Mouse (Mus musculus) forebrain, embryonic 14.5 days (tissue): ENCODE measurements around the gene Eif1. TPM values are rescaled to one million over a fixed set of nuclear protein-coding genes. Genes with fewer than 3 reads are reported as not detected.
A peak's percentile ranks its signal among the peaks of the same experiment; 100 is the strongest.
"Not testable (repeated sequence)": the region's sequence is repeated elsewhere in the genome, so short reads cannot be mapped to it uniquely, and the experiment has no call there.

Experiments used
- ATAC-seq: fragments of 200-750 bp; cut with Nextera tagmentation; 2 replicates; pipeline ENCODE4 v1.8.0; 2017; ENCODE audit warnings: mild to moderate bottlenecking, moderate library complexity
- DNase-seq: peaks from one replicate; pipeline ENCODE4 v3.0.0-alpha.2; 2015; ENCODE audit warnings: low spot score
- H3K27ac ChIP-seq: fragments of 300-500 bp; sonication (generic); 2 replicates; pipeline ENCODE4 v1.5.1; 2014; ENCODE audit warnings: low read depth, mild to moderate bottlenecking, control low read depth, low read length, moderate library complexity
- H3K27me3 ChIP-seq: fragments of 300-500 bp; sonication (generic); replicated peaks from 2 replicates; pipeline ENCODE4 v1.6.1; 2014; ENCODE audit warnings: low read length, control low read depth, mixed read lengths; ENCODE audit not compliant: control insufficient read depth, insufficient read depth
- H3K36me3 ChIP-seq: fragments of 300-500 bp; sonication (generic); 2 replicates; pipeline ENCODE4 v1.6.1; 2014; ENCODE audit warnings: low read length, control low read depth; ENCODE audit not compliant: control insufficient read depth, insufficient read depth
- H3K4me1 ChIP-seq: fragments of 300-500 bp; sonication (generic); 2 replicates; pipeline ENCODE4 v1.6.1; 2014; ENCODE audit warnings: antibody characterized with exemption, low read length, control low read depth; ENCODE audit not compliant: control insufficient read depth, insufficient read depth
- H3K4me2 ChIP-seq: fragments of 300-500 bp; sonication (generic); 2 replicates; pipeline ENCODE4 v1.6.1; 2014; ENCODE audit warnings: mild to moderate bottlenecking, control low read depth, low read length
- H3K4me3 ChIP-seq: fragments of 300-500 bp; sonication (generic); 2 replicates; pipeline ENCODE4 v1.5.1; 2014; ENCODE audit warnings: low read depth, low read length, control low read depth
- H3K9ac ChIP-seq: fragments of 300-500 bp; sonication (generic); 2 replicates; pipeline ENCODE4 v1.6.1; 2014; ENCODE audit warnings: mild to moderate bottlenecking, low read length, control low read depth, moderate library complexity
- H3K9me3 ChIP-seq: fragments of 300-500 bp; sonication (generic); replicated peaks from 2 replicates; pipeline ENCODE4 v1.6.1; 2016; ENCODE audit warnings: low read length, control low read depth, mixed read lengths; ENCODE audit not compliant: control insufficient read depth
- WGBS: fragments of 180-500 bp; shearing (Covaris S2); extraction: QIAGEN DNeasy Blood & Tissue Kit; methylation state at CpG from one replicate; pipeline ENCODE4 v1.1.7; 2014; 5-methylcytosine and 5-hydroxymethylcytosine counted together
- polyA plus RNA-seq: library from polyadenylated mRNA; unstranded; fragments of >200 nt; fragmentation: Nextera tagmentation; extraction: Ambion mirVana; gene quantifications from 2 replicates; pipeline ENCODE4 v1.2.1, GENCODE M21; 2014

Eif1 gene
- polyA plus RNA-seq, 1 experiment from 2014 or later: 1,493 TPM

DNA sequence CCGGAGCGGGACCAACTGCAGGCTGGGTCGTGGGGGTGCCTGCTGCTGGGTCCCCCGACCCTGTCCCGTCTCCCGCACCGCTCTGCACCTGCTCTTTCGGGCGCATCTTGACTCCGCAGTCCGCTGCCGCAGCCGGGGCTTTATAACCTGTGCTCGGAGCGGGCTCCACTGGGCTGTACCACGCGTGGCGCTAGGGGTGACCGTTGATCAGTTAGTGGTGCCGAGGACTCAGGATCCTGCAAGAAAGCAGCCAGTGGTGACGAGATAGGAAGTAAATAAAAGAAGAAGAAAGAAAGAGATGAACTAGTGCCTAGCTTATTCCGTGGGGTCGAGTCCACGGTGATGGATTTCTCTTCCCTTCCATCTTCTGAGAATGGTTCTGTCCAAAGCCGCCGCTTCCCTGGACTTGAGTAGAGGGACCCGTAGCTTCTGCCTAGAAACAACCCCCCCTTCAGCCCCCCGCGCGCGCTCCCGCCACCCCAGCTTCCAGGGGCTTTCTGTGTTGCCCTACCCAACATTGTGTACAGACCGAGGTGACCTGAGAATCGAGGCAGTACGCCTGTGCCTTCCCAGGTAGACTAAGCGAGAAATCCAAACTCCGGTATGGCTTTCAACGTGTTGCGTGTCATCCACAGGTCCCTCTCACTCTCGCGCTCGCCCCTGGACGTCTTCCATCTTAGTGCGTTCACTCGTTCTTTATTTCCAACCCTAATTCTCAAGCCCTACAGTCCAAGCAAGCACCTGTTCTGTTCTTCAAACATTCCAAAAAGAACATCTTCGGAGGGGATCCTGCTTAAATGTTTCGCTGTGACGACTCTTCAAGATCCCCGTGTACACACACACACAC, 36.5 kb downstream of the Eif1 start, which contains the start of gene Hap1:
TSS of gene Hap1 (minus strand) at position 157 of the 847 bp plus-strand sequence.
- Histone ChIP-seq H3K9me3 (no peaks in the 10 kb centered on the region), H3K27ac (peak within 1 kb of the TSS; percentile 61), H3K4me1 (peaks cover 3% of the 10 kb centered on the region; the same call in 1 of the 2 replicates), H3K36me3 (peaks cover 14% of the 10 kb centered on the region), H3K4me3 (peak within 1 kb of the TSS; percentile 82), H3K27me3 (no peaks in the 10 kb centered on the region), H3K9ac (peak within 1 kb of the TSS; percentile 84), H3K4me2 (peak within 1 kb of the TSS; percentile 99)
- DNase-seq: peak; percentile 87
- WGBS: 1% methylated on average over 49 of the region's 49 CpGs
- peak; percentile 73 for ATAC-seq

DNA sequence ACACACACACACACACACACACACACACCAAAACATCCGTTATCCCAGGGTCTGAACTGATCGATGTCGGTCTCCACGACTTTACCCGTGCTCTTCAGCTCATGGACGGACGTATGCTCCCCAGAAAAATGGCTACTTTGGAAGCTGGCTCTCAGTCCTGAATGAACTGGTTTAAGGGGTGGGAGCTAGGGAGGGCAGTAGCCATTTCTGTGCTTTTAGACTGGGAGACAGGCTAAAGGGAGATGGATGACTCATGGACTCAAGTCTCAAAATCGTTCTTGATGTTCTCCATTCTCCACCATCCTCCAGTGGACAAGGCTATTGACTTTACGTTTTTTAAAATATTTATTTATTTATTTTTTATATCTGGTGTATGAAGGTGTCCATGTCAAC, 37.1 kb downstream of the Eif1 start:
- Histone ChIP-seq H3K9me3 (no peaks in the 10 kb centered on the region), H3K4me1 (peaks cover 3% of the 10 kb centered on the region; the same call in 1 of the 2 replicates), H3K4me2 (peak overlapping the region; percentile 99), H3K36me3 (peaks cover 10% of the 10 kb centered on the region), H3K9ac (peak overlapping the region; percentile 84; the same call in 1 of the 2 replicates), H3K27me3 (no peaks in the 10 kb centered on the region), H3K4me3 (peak overlapping the region; percentile 82), H3K27ac (no peak overlapping the region)
- DNase-seq (no peak), ATAC-seq (no peak)
- WGBS: 13% methylated on average over 9 of the region's 9 CpGs

DNA sequence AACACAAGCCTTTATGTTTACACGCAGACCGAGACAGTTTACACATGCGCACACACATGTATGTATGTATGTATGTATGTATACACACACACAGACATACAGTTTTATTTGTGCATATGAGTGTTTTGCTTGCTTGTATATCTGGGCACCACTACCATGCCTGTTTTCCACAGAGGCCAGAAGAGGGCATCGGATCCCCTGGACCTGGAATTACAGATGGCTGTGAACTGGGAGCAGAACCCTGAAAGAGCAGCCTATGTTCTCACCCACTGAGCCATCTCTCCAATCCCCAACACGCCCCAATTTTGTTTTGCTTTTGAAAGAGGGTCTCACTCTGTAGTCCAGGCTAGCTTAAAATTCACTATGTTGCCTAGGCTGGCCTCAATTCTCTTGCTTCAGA, 37.7 kb downstream of the Eif1 start:
- Histone ChIP-seq H3K4me3 (no peak overlapping the region), H3K27ac (no peak overlapping the region), H3K9me3 (no peaks in the 10 kb centered on the region), H3K36me3 (peaks cover 10% of the 10 kb centered on the region), H3K4me1 (peaks cover 3% of the 10 kb centered on the region; the same call in 1 of the 2 replicates), H3K4me2 (no peak overlapping the region), H3K27me3 (no peaks in the 10 kb centered on the region), H3K9ac (no peak overlapping the region)
- DNase-seq (no peak), ATAC-seq (no peak)
- 53% methylated on average over 5 of the region's 5 CpGs for WGBS

DNA sequence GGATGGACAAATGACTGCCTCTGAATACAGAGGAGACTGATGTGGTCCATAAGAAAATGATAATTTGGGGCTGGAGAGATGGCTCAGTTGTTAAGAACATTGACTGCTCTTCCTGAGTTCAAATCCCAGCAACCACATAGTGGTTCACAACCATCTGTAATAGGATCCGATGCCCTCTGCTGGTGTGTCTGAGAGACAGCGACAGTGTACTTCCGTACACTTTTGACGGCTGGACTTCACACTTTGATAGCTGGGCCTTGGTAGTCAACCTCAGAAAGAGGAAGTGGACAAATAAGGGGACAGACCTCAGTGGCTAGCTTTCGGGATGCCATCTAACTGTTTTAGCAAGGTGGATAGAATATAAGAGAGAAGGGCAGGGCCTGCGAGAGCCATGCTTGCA, 40.5 kb downstream of the Eif1 start:
- ATAC-seq: no peak
- H3K27ac ChIP-seq: no peak overlapping the region
- H3K4me3 ChIP-seq: no peak overlapping the region
- H3K27me3 ChIP-seq: no peaks in the 10 kb centered on the region
- no peak overlapping the region for H3K9ac ChIP-seq
- H3K9me3 ChIP-seq: no peaks in the 10 kb centered on the region
- H3K36me3 ChIP-seq: no peaks in the 10 kb centered on the region
- no peak for DNase-seq
- WGBS: 78% methylated on average over 6 of the region's 6 CpGs
- peaks cover 3% of the 10 kb centered on the region; the same call in 1 of the 2 replicates for H3K4me1 ChIP-seq
- no peak overlapping the region for H3K4me2 ChIP-seq

- DNase-seq, H3K9ac ChIP-seq, ATAC-seq, H3K36me3 ChIP-seq, H3K27me3 ChIP-seq, H3K27ac ChIP-seq, H3K4me1 ChIP-seq, H3K4me3 ChIP-seq, H3K9me3 ChIP-seq, H3K4me2 ChIP-seq: not testable (repeated sequence)
- no CpG with 5 or more reads among the region's 13 CpGs for WGBS
Measured at GRCm38 (mm10) chr11:100361059-100361458, 41.4 kb downstream of the Eif1 start.

- ATAC-seq (peak; percentile 45; the same call in 1 of the 2 replicates), DNase-seq (peak; percentile 76)
- Histone ChIP-seq H3K4me3 (no peak overlapping the region), H3K4me2 (no peak overlapping the region), H3K36me3 (no peaks in the 10 kb centered on the region), H3K9me3 (no peaks in the 10 kb centered on the region), H3K4me1 (no peaks in the 10 kb centered on the region), H3K27me3 (no peaks in the 10 kb centered on the region), H3K27ac (no peak overlapping the region), H3K9ac (no peak overlapping the region)
- 13% methylated on average over 8 of the region's 8 CpGs for WGBS
Measured at GRCm38 (mm10) chr11:100362209-100362978, 42.7 kb downstream of the Eif1 start.

GRCm38 (mm10) chr11:100362979-100363562, 43.4 kb downstream of the Eif1 start:
- whole genome bisulfite sequencing: 19% methylated on average over 12 of the region's 12 CpGs

DNA sequence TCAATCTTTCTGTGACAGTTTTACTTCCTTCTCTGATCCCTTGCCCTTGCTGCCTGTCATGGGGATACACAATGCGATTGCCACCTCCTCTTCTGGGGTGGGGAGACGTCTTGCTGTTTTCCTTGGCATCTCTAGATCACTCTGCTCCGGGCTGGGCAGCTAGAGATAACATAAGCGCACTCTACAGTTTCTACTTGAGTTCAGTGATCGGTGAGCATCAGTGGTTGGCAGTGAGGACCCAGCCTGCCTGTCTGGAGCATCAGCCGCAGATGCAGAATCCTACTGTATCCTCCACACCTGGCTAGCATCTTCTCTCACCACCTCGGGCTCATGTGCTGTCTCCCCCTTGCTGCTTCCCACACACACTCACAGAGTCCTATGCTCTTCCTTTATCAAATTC, 49.5 kb downstream of the Eif1 start:
- no peak for ATAC-seq
- WGBS: 86% methylated on average over 7 of the region's 7 CpGs
- no peak overlapping the region for H3K9ac ChIP-seq

More at GRCm38 (mm10) chr11:100362979-100363562, 43.4 kb downstream of the Eif1 start:
- Histone ChIP-seq H3K4me3 (no peak overlapping the region), H3K36me3 (no peaks in the 10 kb centered on the region), H3K27ac (no peak overlapping the region), H3K9ac (no peak overlapping the region), H3K4me2 (no peak overlapping the region), H3K4me1 (no peaks in the 10 kb centered on the region), H3K9me3 (no peaks in the 10 kb centered on the region), H3K27me3 (no peaks in the 10 kb centered on the region)
- ATAC-seq (peak; percentile 43; the same call in 1 of the 2 replicates), DNase-seq (peak; percentile 60)

More for the DNA sequence above, 49.5 kb downstream of the Eif1 start:
- Histone ChIP-seq H3K36me3 (peaks cover 15% of the 10 kb centered on the region), H3K27ac (no peak overlapping the region), H3K9me3 (no peaks in the 10 kb centered on the region), H3K4me1 (no peaks in the 10 kb centered on the region), H3K4me3 (no peak overlapping the region), H3K4me2 (no peak overlapping the region), H3K27me3 (no peaks in the 10 kb centered on the region)
- DNase-seq: no peak
